Mouse (Mus musculus) kidney, adult 2 months (tissue): ENCODE measurements at regions not wholly inside any gene's neighbourhood (a gene's known extent, or its start where the extent isn't known, plus 50 kb on each side); places are given as distances from the start of the nearest gene placed in this dataset.

Experiments used
- CTCF ChIP-seq: fragments of 200-500 bp; conservative IDR thresholded peaks from 2 replicates; pipeline ENCODE4 v1.5.1; 2011; ENCODE audit warnings: low read depth, mild to moderate bottlenecking, control low read depth, low read length, moderate library complexity, mixed read lengths; ENCODE audit not compliant: insufficient read depth, insufficient read length
- POLR2A ChIP-seq: fragments of 200-500 bp; IDR thresholded peaks from one replicate; pipeline ENCODE4 v1.6.1; 2011; ENCODE audit warnings: low read depth, low read length, control low read depth

- no peak for TF ChIP-seq CTCF
- TF ChIP-seq POLR2A = no peak
These were observed 83.1 kb upstream of the Klf9 start for GRCm38 (mm10) chr19:23057739-23058501.
